Mouse (Mus musculus) embryo, embryonic 11 days (tissue): ENCODE data around the gene Tead1.

ENCODE experiments used
- DNase-seq: peaks from one replicate; pipeline ENCODE4 v3.0.0-alpha.2; 2015

Tead1 gene

GRCm38 (mm10) chr7:112686586-112686985 is 7.5 kb downstream of the Tead1 start:
- DNase-seq: peak; percentile 67

GRCm38 (mm10) chr7:112688425-112689001 is 9.4 kb downstream of the Tead1 start:
- DNase-seq: no peak

GRCm38 (mm10) chr7:112690836-112691781 is 12.0 kb downstream of the Tead1 start:
- DNase-seq: peak; percentile 78

- DNase-seq: no peak
Measured at GRCm38 (mm10) chr7:112693566-112693965, 14.4 kb downstream of the Tead1 start.

GRCm38 (mm10) chr7:112696777-112697161 is 17.7 kb downstream of the Tead1 start:
- DNase-seq: no peak

GRCm38 (mm10) chr7:112697162-112697841 is 18.2 kb downstream of the Tead1 start:
- no peak for DNase-seq

GRCm38 (mm10) chr7:112700082-112700481 is 21.0 kb downstream of the Tead1 start:
- DNase-seq: no peak

GRCm38 (mm10) chr7:112703341-112703740 is 24.2 kb downstream of the Tead1 start:
- DNase-seq: no peak

- no peak for DNase-seq
Measured at GRCm38 (mm10) chr7:112705870-112706269, 26.8 kb downstream of the Tead1 start.

- no peak for DNase-seq
Measured at GRCm38 (mm10) chr7:112706756-112707155, 27.6 kb downstream of the Tead1 start.

GRCm38 (mm10) chr7:112710409-112711107 is 31.4 kb downstream of the Tead1 start:
- DNase-seq: no peak

GRCm38 (mm10) chr7:112711977-112712376 is 32.9 kb downstream of the Tead1 start:
- DNase-seq: no peak

GRCm38 (mm10) chr7:112713509-112713908 is 34.4 kb downstream of the Tead1 start:
- DNase-seq: no peak

- DNase-seq: no peak
Measured at GRCm38 (mm10) chr7:112714783-112715182, 35.7 kb downstream of the Tead1 start.

GRCm38 (mm10) chr7:112716701-112717100 is 37.6 kb downstream of the Tead1 start:
- no peak for DNase-seq

- no peak for DNase-seq
Measured at GRCm38 (mm10) chr7:112717676-112718075, 38.6 kb downstream of the Tead1 start.

- peak; percentile 49 for DNase-seq
Measured at GRCm38 (mm10) chr7:112719394-112720142, 40.5 kb downstream of the Tead1 start.

GRCm38 (mm10) chr7:112720143-112720988 is 41.2 kb downstream of the Tead1 start:
- DNase-seq: peak; percentile 54

- no peak for DNase-seq
Measured at GRCm38 (mm10) chr7:112720989-112721337, 41.8 kb downstream of the Tead1 start.

GRCm38 (mm10) chr7:112721859-112722258 is 42.7 kb downstream of the Tead1 start:
- no peak for DNase-seq

- no peak for DNase-seq
Measured at GRCm38 (mm10) chr7:112728399-112728798, 49.3 kb downstream of the Tead1 start.
